Mouse (Mus musculus): ENCODE data around the gene Mkln1. TPM values are rescaled to one million over a fixed set of nuclear protein-coding genes. Genes with fewer than 3 reads are reported as not detected.
A peak's percentile ranks its signal among the peaks of the same experiment; 100 is the strongest.

Gene Mkln1
- 207 and 213 TPM in 2 replicates for polyA plus RNA-seq (2014; fragmentation: Nextera tagmentation; extraction: Ambion mirVana)

- Histone ChIP-seq H3K27ac (replicated peaks; ENCODE audit: low read depth, low read length) (peak within 1 kb of the TSS; percentile 84), H3K4me1 (ENCODE audit: control insufficient read depth, insufficient read depth, low read length) (peaks cover 7% of the 10 kb centered on the region; the same call in 1 of the 2 replicates), H3K4me3 (ENCODE audit: low read depth, low read length) (peak within 1 kb of the TSS; percentile 93), H3K36me3 (ENCODE audit: control insufficient read depth, insufficient read depth, low read length) (no peaks in the 10 kb centered on the region), H3K27me3 (ENCODE audit: control insufficient read depth, insufficient read depth, low read length) (no peaks in the 10 kb centered on the region), H3K9ac (ENCODE audit: low read length) (peak within 1 kb of the TSS; percentile 98), H3K9me3 (ENCODE audit: control insufficient read depth, low read length) (no peaks in the 10 kb centered on the region), H3K4me2 (ENCODE audit: low read depth, severe bottlenecking) (peak within 1 kb of the TSS; percentile 80)
- WGBS, result under 1% methylated on average over 62 of the region's 65 CpGs
- ATAC-seq (ENCODE audit: insufficient number of reproducible peaks, low FRiP score, low TSS enrichment, low read depth) (peak; percentile 97), DNase-seq (ENCODE audit: low spot score) (peak; percentile 92)
Observed at GRCm38 (mm10) chr6:31398431-31399205, at the start of gene Mkln1. Gene Mkln1, plus strand, starts transcription at chr6:31398735.

- Histone ChIP-seq H3K27ac (replicated peaks; ENCODE audit: low read depth, low read length) (no peak overlapping the region), H3K9me3 (ENCODE audit: control insufficient read depth, low read length) (no peaks in the 10 kb centered on the region), H3K9ac (ENCODE audit: low read length) (no peak overlapping the region), H3K4me2 (ENCODE audit: low read depth, severe bottlenecking) (no peak overlapping the region), H3K27me3 (ENCODE audit: control insufficient read depth, insufficient read depth, low read length) (no peaks in the 10 kb centered on the region), H3K4me3 (ENCODE audit: low read depth, low read length) (no peak overlapping the region), H3K36me3 (ENCODE audit: control insufficient read depth, insufficient read depth, low read length) (no peaks in the 10 kb centered on the region), H3K4me1 (ENCODE audit: control insufficient read depth, insufficient read depth, low read length) (no peaks in the 10 kb centered on the region)
- DNase-seq (ENCODE audit: low spot score), result no peak
- ATAC-seq (ENCODE audit: insufficient number of reproducible peaks, low FRiP score, low TSS enrichment, low read depth), result no peak
- WGBS, result 89% methylated on average over 26 of the region's 26 CpGs
Observed at GRCm38 (mm10) chr6:31356444-31357191, 41.9 kb upstream of the Mkln1 start.

- ATAC-seq (ENCODE audit: insufficient number of reproducible peaks, low FRiP score, low TSS enrichment, low read depth), result no peak
Observed at GRCm38 (mm10) chr6:31357286-31357685, 41.2 kb upstream of the Mkln1 start.

GRCm38 (mm10) chr6:31362617-31363016, 35.9 kb upstream of the Mkln1 start:
- Histone ChIP-seq H3K4me1 (ENCODE audit: control insufficient read depth, insufficient read depth, low read length) (no peaks in the 10 kb centered on the region), H3K4me3 (ENCODE audit: low read depth, low read length) (no peak overlapping the region), H3K4me2 (ENCODE audit: low read depth, severe bottlenecking) (no peak overlapping the region), H3K9ac (ENCODE audit: low read length) (no peak overlapping the region), H3K27me3 (ENCODE audit: control insufficient read depth, insufficient read depth, low read length) (no peaks in the 10 kb centered on the region), H3K27ac (replicated peaks; ENCODE audit: low read depth, low read length) (no peak overlapping the region), H3K36me3 (ENCODE audit: control insufficient read depth, insufficient read depth, low read length) (no peaks in the 10 kb centered on the region), H3K9me3 (ENCODE audit: control insufficient read depth, low read length) (no peaks in the 10 kb centered on the region)
- 69% methylated on average over 11 of the region's 11 CpGs for WGBS
- DNase-seq (ENCODE audit: low spot score), result no peak
- no peak for ATAC-seq (ENCODE audit: insufficient number of reproducible peaks, low FRiP score, low TSS enrichment, low read depth)

More at GRCm38 (mm10) chr6:31357286-31357685, 41.2 kb upstream of the Mkln1 start:
- no peaks in the 10 kb centered on the region for H3K9me3 ChIP-seq (ENCODE audit: control insufficient read depth, low read length)
- H3K36me3 ChIP-seq (ENCODE audit: control insufficient read depth, insufficient read depth, low read length), result no peaks in the 10 kb centered on the region
- H3K4me3 ChIP-seq (ENCODE audit: low read depth, low read length), result no peak overlapping the region
- H3K4me1 ChIP-seq (ENCODE audit: control insufficient read depth, insufficient read depth, low read length), result no peaks in the 10 kb centered on the region
- no peak for DNase-seq (ENCODE audit: low spot score)
- H3K9ac ChIP-seq (ENCODE audit: low read length), result no peak overlapping the region
- H3K27ac ChIP-seq (replicated peaks; ENCODE audit: low read depth, low read length), result no peak overlapping the region
- no peak overlapping the region for H3K4me2 ChIP-seq (ENCODE audit: low read depth, severe bottlenecking)
- no peaks in the 10 kb centered on the region for H3K27me3 ChIP-seq (ENCODE audit: control insufficient read depth, insufficient read depth, low read length)
- 61% methylated on average over 4 of the region's 4 CpGs for WGBS

GRCm38 (mm10) chr6:31364399-31364798, 34.1 kb upstream of the Mkln1 start:
- H3K9ac ChIP-seq (ENCODE audit: low read length), result no peak overlapping the region
- no peaks in the 10 kb centered on the region for H3K36me3 ChIP-seq (ENCODE audit: control insufficient read depth, insufficient read depth, low read length)
- H3K4me2 ChIP-seq (ENCODE audit: low read depth, severe bottlenecking), result no peak overlapping the region
- H3K4me3 ChIP-seq (ENCODE audit: low read depth, low read length), result no peak overlapping the region
- WGBS, result 89% methylated on average over 3 of the region's 3 CpGs
- no peak for ATAC-seq (ENCODE audit: insufficient number of reproducible peaks, low FRiP score, low TSS enrichment, low read depth)
- H3K27ac ChIP-seq (replicated peaks; ENCODE audit: low read depth, low read length), result no peak overlapping the region
- 0 out of 2 replicates have a peak, but pooled peaks cover 6% of the 10 kb centered on the region for H3K4me1 ChIP-seq (ENCODE audit: control insufficient read depth, insufficient read depth, low read length)
- no peak for DNase-seq (ENCODE audit: low spot score)
- no peaks in the 10 kb centered on the region for H3K27me3 ChIP-seq (ENCODE audit: control insufficient read depth, insufficient read depth, low read length)
- H3K9me3 ChIP-seq (ENCODE audit: control insufficient read depth, low read length), result no peaks in the 10 kb centered on the region

- H3K4me3 ChIP-seq (ENCODE audit: low read depth, low read length), result no peak overlapping the region
- ATAC-seq (ENCODE audit: insufficient number of reproducible peaks, low FRiP score, low TSS enrichment, low read depth), result no peak
- no peak overlapping the region for H3K9ac ChIP-seq (ENCODE audit: low read length)
- H3K27me3 ChIP-seq (ENCODE audit: control insufficient read depth, insufficient read depth, low read length), result no peaks in the 10 kb centered on the region
- no peaks in the 10 kb centered on the region for H3K9me3 ChIP-seq (ENCODE audit: control insufficient read depth, low read length)
- no peak overlapping the region for H3K27ac ChIP-seq (replicated peaks; ENCODE audit: low read depth, low read length)
- DNase-seq (ENCODE audit: low spot score), result no peak
- peaks cover 6% of the 10 kb centered on the region; the same call in 1 of the 2 replicates for H3K4me1 ChIP-seq (ENCODE audit: control insufficient read depth, insufficient read depth, low read length)
- WGBS, result 55% methylated on average over 10 of the region's 10 CpGs
- H3K36me3 ChIP-seq (ENCODE audit: control insufficient read depth, insufficient read depth, low read length), result no peaks in the 10 kb centered on the region
- H3K4me2 ChIP-seq (ENCODE audit: low read depth, severe bottlenecking), result no peak overlapping the region
Observed at GRCm38 (mm10) chr6:31367947-31368346, 30.6 kb upstream of the Mkln1 start.

GRCm38 (mm10) chr6:31368559-31368958, 30.0 kb upstream of the Mkln1 start:
- ATAC-seq (ENCODE audit: insufficient number of reproducible peaks, low FRiP score, low TSS enrichment, low read depth) (no peak), DNase-seq (ENCODE audit: low spot score) (no peak)
- Histone ChIP-seq H3K36me3 (ENCODE audit: control insufficient read depth, insufficient read depth, low read length) (no peaks in the 10 kb centered on the region), H3K4me2 (ENCODE audit: low read depth, severe bottlenecking) (no peak overlapping the region), H3K4me1 (ENCODE audit: control insufficient read depth, insufficient read depth, low read length) (peaks cover 6% of the 10 kb centered on the region; the same call in 1 of the 2 replicates), H3K4me3 (ENCODE audit: low read depth, low read length) (no peak overlapping the region), H3K27ac (replicated peaks; ENCODE audit: low read depth, low read length) (no peak overlapping the region), H3K27me3 (ENCODE audit: control insufficient read depth, insufficient read depth, low read length) (no peaks in the 10 kb centered on the region), H3K9ac (ENCODE audit: low read length) (no peak overlapping the region), H3K9me3 (ENCODE audit: control insufficient read depth, low read length) (no peaks in the 10 kb centered on the region)
- WGBS, result 52% methylated on average over 1 of the region's 1 CpGs

- H3K9ac ChIP-seq (ENCODE audit: low read length), result no peak overlapping the region
- no peaks in the 10 kb centered on the region for H3K36me3 ChIP-seq (ENCODE audit: control insufficient read depth, insufficient read depth, low read length)
- no peak overlapping the region for H3K4me2 ChIP-seq (ENCODE audit: low read depth, severe bottlenecking)
- peaks cover 6% of the 10 kb centered on the region; the same call in 1 of the 2 replicates for H3K4me1 ChIP-seq (ENCODE audit: control insufficient read depth, insufficient read depth, low read length)
- no peak overlapping the region for H3K4me3 ChIP-seq (ENCODE audit: low read depth, low read length)
- H3K9me3 ChIP-seq (ENCODE audit: control insufficient read depth, low read length), result no peaks in the 10 kb centered on the region
- DNase-seq (ENCODE audit: low spot score) (no peak), ATAC-seq (ENCODE audit: insufficient number of reproducible peaks, low FRiP score, low TSS enrichment, low read depth) (no peak)
- H3K27me3 ChIP-seq (ENCODE audit: control insufficient read depth, insufficient read depth, low read length), result no peaks in the 10 kb centered on the region
- WGBS, result 66% methylated on average over 3 of the region's 3 CpGs
- H3K27ac ChIP-seq (replicated peaks; ENCODE audit: low read depth, low read length), result no peak overlapping the region
Observed at GRCm38 (mm10) chr6:31369875-31370274, 28.7 kb upstream of the Mkln1 start.
